Mouse (Mus musculus) common myeloid progenitor, adult 5-6 weeks (primary cell): Measurements from ENCODE around the gene Gm428. TPM values are rescaled to one million over a fixed set of nuclear protein-coding genes. Genes with fewer than 3 reads are reported as not detected.
"Not testable (repeated sequence)": the region's sequence is repeated elsewhere in the genome, so short reads cannot be mapped to it uniquely, and the experiment has no call there.

Experiments used
- ATAC-seq: replicated peaks from 2 replicates; pipeline ENCODE4 v1.8.0; 2016; ENCODE audit warnings: low read depth, mild to moderate bottlenecking, moderate TSS enrichment, inconsistent platforms; ENCODE audit not compliant: poor library complexity, severe bottlenecking
- total RNA-seq: library from RNA; stranded (forward); fragments of 200-1000, 187-1606 nt; gene quantifications from 2 replicates; pipeline ENCODE4 v1.2.3, GENCODE M21; 2017

Gene Gm428
- not detected in 2 replicates for total RNA-seq

DNA sequence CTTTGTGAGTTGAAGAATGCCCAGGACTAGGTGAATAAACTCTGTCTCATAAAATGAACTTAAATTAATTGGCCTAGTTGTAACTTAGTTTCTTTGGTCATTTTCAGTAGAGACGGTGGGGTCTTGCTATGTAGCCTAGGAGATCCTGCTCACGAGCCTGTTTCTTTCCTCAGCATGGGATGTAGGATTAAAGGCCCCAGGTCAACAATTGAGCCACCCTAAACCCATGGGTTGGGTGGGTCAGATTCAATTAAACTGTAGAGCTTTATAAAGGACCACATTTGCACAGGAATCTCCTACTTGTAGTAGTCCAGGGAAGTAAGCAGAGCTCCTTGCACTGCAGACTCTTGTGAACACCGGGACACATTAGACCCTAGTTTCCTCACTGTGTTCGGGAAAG lies at the start of gene Gm428:
Gm428 (plus strand) TSS at position 301 of the 400 bp plus-strand sequence.
- not testable (repeated sequence) for ATAC-seq

DNA sequence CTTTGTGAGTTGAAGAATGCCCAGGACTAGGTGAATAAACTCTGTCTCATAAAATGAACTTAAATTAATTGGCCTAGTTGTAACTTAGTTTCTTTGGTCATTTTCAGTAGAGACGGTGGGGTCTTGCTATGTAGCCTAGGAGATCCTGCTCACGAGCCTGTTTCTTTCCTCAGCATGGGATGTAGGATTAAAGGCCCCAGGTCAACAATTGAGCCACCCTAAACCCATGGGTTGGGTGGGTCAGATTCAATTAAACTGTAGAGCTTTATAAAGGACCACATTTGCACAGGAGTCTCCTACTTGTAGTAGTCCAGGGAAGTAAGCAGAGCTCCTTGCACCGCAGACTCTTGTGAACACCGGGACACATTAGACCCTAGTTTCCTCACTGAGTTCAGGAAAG lies 45.5 kb upstream of the Gm428 start, which contains the start of gene Gm11236:
Gm11236 (plus strand) TSS at position 301 of the 400 bp plus-strand sequence.
- not testable (repeated sequence) for ATAC-seq

DNA sequence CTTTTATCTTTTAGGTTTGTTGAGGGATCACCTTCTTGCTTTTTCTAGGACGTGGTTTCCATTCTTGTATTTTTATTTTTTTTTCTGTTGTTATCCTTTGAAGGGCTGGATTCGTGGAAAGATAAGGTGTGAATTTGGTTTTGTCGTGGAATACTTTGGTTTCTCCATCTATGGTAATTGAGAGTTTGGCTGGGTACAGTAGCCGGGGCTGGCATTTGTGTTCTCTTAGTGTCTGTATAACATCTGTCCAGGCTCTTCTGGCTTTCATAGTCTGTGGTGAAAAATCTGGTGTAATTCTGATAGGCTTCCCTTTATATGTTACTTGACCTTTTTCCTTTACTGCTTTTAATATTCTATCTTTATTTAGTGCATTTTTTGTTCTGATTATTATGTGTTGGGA lies 21.5 kb upstream of the Gm428 start:
- not testable (repeated sequence) for ATAC-seq

DNA sequence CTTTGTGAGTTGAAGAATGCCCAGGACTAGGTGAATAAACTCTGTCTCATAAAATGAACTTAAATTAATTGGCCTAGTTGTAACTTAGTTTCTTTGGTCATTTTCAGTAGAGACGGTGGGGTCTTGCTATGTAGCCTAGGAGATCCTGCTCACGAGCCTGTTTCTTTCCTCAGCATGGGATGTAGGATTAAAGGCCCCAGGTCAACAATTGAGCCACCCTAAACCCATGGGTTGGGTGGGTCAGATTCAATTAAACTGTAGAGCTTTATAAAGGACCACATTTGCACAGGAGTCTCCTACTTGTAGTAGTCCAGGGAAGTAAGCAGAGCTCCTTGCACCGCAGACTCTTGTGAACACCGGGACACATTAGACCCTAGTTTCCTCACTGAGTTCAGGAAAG lies 15.3 kb upstream of the Gm428 start, which contains the start of gene Gm11239:
Gm11239 (plus strand) TSS at position 301 of the 400 bp plus-strand sequence.
- not testable (repeated sequence) for ATAC-seq

DNA sequence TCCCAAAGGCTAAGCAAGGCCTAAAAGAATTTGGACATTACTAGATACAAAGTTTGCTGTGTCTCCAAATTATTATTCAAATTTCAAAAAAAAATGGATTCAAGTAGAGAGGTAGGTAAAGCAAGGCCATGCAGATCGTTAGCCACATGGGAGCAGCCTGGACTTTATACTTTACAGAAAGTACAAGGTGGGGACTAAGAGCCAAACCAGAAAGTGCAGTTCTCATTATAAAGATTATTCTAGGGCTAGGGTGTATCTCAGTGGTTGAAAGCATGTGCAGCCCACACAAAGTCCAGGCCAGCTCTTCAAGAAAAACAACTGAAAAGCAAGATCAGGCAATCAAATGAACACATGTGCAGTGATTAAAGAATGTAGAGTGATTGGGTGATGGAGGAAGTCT lies 35.4 kb downstream of the Gm428 start:
- no peak for ATAC-seq

DNA sequence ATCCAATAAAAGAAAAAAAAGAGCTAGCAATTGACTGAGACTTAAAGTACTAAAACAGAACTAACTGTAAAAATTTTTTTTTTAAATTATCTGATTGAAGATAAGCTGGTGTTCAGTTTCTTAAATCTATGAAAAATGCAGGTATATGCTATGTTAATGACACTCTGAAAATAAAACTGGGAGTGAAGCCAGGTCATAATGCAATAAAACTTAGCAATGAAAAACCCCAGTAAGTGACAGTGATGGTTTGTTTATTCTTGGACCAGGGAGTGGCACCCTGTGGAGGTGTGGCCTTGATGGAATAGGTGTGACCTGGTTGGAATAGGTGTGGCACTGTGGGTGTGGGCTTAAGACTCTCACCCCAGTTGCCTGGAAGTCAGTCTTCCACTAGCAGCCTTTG lies 36.5 kb downstream of the Gm428 start:
- no peak for ATAC-seq

Other genes with a start within 250 kb of the Gm428 start
- not detected in 2 replicates for gene Gm11238, start 75.6 kb upstream of the Gm428 start, total RNA-seq
- gene Gm11237, start 60.5 kb upstream of the Gm428 start, total RNA-seq, result not detected in 2 replicates
- gene Gm11236, start 45.4 kb upstream of the Gm428 start, total RNA-seq, result not detected in 2 replicates
- not detected in 2 replicates for gene Gm11239, start 15.2 kb upstream of the Gm428 start, total RNA-seq
- gene Rasef, start 107.5 kb downstream of the Gm428 start, total RNA-seq, result not detected in 2 replicates
- not detected in 2 replicates for gene Gm11758, start 192.8 kb downstream of the Gm428 start, total RNA-seq
- not detected in 2 replicates for gene Gm11757, start 207.6 kb downstream of the Gm428 start, total RNA-seq
- gene Gm13871, start 222.4 kb downstream of the Gm428 start, total RNA-seq, result not detected in 2 replicates
- gene Gm11756, start 237.2 kb downstream of the Gm428 start, total RNA-seq, result not detected in 2 replicates